Mouse (Mus musculus): ENCODE results near the gene Dkkl1. TPM values are rescaled to one million over a fixed set of nuclear protein-coding genes. Genes with fewer than 3 reads are reported as not detected.
A peak's percentile ranks its signal among the peaks of the same experiment; 100 is the strongest.
"Not testable (repeated sequence)": the region's sequence is repeated elsewhere in the genome, so short reads cannot be mapped to it uniquely, and the experiment has no call there.

Dkkl1 gene
- 1.0 TPM in 2 replicates for polyA plus RNA-seq (2016; fragmentation: Nextera tagmentation; extraction: Ambion mirVana)

DNA sequence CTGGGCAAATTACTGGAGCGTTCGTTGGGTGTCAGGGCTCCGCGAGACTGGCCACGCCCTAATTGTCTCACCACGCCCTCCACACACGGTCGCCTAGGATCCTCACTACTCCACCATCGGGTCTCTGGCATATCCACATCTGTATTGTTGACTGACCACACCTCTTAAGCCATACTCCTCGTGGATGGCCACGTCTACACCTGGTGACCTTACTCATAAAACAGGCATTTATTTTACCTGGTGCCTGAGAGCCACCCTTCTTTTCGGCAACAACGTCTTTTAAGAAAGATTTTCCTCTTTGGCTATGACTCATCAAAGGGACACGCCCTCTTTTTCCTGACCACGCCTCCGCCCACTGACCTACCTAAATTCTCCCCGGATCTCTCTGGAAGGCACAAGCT is at the start of gene Dkkl1:
TSS of gene Dkkl1 (minus strand) at position 297 of the 401 bp plus-strand sequence.
- Histone ChIP-seq H3K4me3 (peak within 1 kb of the TSS; percentile 21), H3K9me3 (no peaks in the 10 kb centered on the region), H3K27me3 (ENCODE audit: poor library complexity, severe bottlenecking) (peaks cover 55% of the 10 kb centered on the region), H3K36me3 (replicated peaks) (peaks cover under 1% of the 10 kb centered on the region), H3K27ac (no peak within 1 kb of the TSS), H3K4me1 (peaks cover 31% of the 10 kb centered on the region)
- no peak for DNase-seq (ENCODE audit: extremely low spot score, low spot score)
- WGBS, result 7% methylated on average over 17 of the region's 17 CpGs

DNA sequence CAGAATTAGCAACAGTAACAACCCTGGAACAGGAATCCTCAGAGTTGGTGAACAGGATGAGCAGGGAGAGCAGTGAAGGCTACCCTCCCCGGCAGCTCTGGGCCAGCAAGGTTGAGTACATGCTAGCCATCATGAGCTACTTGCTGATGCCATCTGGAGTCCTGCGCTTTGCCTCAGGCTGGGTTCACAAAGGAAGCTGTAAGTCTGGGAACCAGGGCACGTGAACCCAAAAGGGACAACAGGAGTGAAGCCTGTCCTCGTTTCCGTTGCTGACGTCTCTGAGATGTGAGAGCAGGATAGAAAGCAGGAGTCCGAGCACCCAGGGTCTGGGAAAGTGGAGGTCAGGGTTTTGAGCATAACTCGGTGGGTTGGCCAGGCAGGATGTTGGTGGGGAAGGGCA is 47.3 kb upstream of the Dkkl1 start:
- Histone ChIP-seq H3K36me3 (replicated peaks) (no peaks in the 10 kb centered on the region), H3K9me3 (no peaks in the 10 kb centered on the region), H3K27me3 (ENCODE audit: poor library complexity, severe bottlenecking) (peaks cover 15% of the 10 kb centered on the region; the same call in 1 of the 2 replicates), H3K4me1 (peaks cover 4% of the 10 kb centered on the region; the same call in 1 of the 2 replicates), H3K4me3 (no peak overlapping the region), H3K27ac (no peak overlapping the region)
- 85% methylated on average over 8 of the region's 8 CpGs for WGBS
- no peak for DNase-seq (ENCODE audit: extremely low spot score, low spot score)

DNA sequence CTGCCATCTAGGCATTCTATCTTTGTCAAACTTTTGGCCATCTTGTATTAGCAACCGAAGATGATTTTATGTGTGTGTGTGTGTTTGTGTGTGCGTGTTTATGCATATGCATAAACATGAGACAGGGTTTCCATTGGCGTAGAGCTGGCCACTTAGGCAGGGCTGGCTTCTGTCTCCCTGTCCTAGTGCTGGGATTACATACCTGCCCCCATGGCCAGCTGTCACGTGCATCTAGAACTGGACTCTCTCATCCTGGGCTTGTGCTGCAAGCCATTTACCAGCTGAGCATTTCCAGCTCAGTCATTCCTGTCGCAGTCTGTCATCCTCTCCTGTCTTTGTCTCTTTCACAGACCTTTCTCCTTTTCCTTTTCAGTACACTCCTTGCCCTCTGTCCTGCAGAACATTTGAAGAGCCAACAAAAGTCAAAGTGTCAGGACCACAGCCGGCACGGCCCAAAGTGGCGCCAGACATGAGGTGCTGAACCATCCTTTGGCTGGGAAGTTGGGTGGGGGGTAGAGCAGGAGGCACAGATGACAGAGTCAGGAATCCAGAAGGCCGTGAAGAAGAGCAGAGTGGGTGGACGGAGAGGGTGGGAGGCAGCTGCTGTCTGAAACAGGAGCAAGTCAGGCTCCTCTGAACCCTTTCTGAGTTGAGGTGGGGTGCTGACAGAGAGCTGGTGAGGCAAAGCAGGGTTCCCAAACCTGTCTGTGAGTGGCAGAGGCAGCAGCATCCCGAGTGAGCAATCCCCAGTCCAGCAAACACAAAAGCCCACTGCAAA is 45.3 kb upstream of the Dkkl1 start:
- no peak overlapping the region for H3K4me3 ChIP-seq
- H3K4me1 ChIP-seq, result peaks cover 5% of the 10 kb centered on the region; the same call in 1 of the 2 replicates
- DNase-seq (ENCODE audit: extremely low spot score, low spot score), result no peak
- no peak overlapping the region for H3K27ac ChIP-seq
- H3K9me3 ChIP-seq, result no peaks in the 10 kb centered on the region
- H3K36me3 ChIP-seq (replicated peaks), result no peaks in the 10 kb centered on the region
- WGBS, result 64% methylated on average over 11 of the region's 11 CpGs
- H3K27me3 ChIP-seq (ENCODE audit: poor library complexity, severe bottlenecking), result peaks cover 15% of the 10 kb centered on the region; the same call in 1 of the 2 replicates

DNA sequence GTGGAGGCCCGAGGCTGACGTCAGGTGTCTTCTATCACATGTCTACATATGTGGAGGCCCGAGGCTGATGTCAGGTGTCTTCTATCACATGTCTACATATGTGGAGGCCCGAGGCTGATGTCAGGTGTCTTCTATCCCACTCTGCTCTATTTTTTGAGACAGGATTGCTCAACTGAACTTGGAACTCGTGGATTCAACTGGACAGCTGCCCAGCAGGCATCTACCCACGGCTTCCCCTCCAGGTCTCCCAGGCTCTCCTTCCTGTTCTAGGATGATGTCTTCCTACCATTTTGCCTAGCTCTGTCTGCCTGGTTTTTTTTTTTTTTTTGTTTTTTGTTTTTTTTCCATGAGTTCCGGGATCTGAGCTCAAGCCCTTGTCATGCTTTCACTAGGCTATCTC is 43.9 kb upstream of the Dkkl1 start:
- 87% methylated on average over 5 of the region's 7 CpGs for WGBS
- H3K27ac ChIP-seq; H3K36me3 ChIP-seq (replicated peaks); H3K4me3 ChIP-seq; H3K27me3 ChIP-seq (ENCODE audit: poor library complexity, severe bottlenecking); H3K4me1 ChIP-seq; DNase-seq (ENCODE audit: extremely low spot score, low spot score); H3K9me3 ChIP-seq: not testable (repeated sequence)

DNA sequence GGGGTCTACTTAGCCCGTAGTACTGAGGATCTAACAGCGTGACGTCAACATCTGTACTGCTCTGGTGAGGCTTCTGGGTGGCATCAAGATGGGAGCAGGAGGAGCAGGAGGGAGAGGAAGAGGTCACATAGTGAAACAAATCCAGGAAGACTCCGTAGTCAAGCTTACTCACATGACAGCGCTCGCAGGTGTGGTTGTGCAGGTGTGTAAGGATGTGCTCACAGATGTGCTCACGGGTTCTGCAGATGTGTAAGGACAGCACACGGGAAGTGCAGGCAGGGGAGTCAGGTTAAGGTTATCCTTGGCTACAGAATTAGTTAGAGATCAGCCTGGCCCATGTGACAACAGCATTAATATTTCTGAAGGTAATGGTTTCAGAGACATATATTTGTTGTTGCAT is 41.9 kb upstream of the Dkkl1 start:
- H3K36me3 ChIP-seq (replicated peaks), result no peaks in the 10 kb centered on the region
- no peak for DNase-seq (ENCODE audit: extremely low spot score, low spot score)
- H3K27ac ChIP-seq, result no peak overlapping the region
- no peaks in the 10 kb centered on the region for H3K9me3 ChIP-seq
- no peaks in the 10 kb centered on the region for H3K27me3 ChIP-seq (ENCODE audit: poor library complexity, severe bottlenecking)
- WGBS, result 93% methylated on average over 8 of the region's 8 CpGs
- peaks cover 5% of the 10 kb centered on the region; the same call in 1 of the 2 replicates for H3K4me1 ChIP-seq
- no peak overlapping the region for H3K4me3 ChIP-seq

DNA sequence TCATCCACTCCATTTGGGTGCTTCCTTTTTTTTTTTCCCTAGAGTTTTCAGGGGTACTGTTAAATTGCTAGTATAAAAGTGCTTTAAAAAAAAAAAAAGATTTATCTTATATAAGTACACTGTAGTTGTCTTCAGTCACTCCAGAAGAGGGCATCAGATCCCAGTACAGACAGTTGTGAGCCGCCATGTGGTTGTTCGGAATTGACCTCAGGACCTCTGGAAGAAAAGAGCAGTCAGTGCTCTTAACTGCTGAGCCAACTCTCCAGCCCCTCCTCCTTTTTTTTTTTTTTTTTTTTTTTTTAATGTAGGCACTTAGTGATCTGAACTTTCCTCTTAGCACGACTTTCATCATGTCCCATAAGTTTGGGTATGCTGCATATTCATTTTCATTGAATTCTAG is 35.7 kb upstream of the Dkkl1 start:
- H3K27ac ChIP-seq, result no peak overlapping the region
- no peak for DNase-seq (ENCODE audit: extremely low spot score, low spot score)

DNA sequence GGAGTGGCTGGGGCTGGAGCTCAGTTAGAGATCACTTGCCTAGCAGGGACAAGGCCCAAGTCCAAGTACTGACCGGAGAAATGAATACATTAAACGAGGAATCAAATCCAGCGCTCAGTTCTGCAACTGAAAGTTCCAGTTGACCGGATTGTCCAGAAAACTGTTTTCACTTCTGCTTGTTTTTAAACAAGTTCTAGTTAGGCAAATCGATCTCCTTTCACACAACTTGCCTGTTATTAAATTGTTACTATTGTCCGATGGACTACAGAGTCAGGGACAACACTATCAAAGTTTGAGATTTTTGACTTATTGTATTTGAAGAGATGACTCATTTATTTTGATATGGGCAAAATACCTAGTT is 29.4 kb upstream of the Dkkl1 start:
- Histone ChIP-seq H3K4me3 (peak overlapping the region; percentile 46; the same call in 1 of the 2 replicates), H3K27ac (peak overlapping the region; percentile 81), H3K4me1 (peaks cover 25% of the 10 kb centered on the region), H3K36me3 (replicated peaks) (no peaks in the 10 kb centered on the region), H3K9me3 (no peaks in the 10 kb centered on the region), H3K27me3 (ENCODE audit: poor library complexity, severe bottlenecking) (peaks cover 59% of the 10 kb centered on the region)
- no peak for DNase-seq (ENCODE audit: extremely low spot score, low spot score)
- WGBS, result 79% methylated on average over 6 of the region's 6 CpGs

More for the DNA sequence above, 35.7 kb upstream of the Dkkl1 start:
- 34% methylated on average over 3 of the region's 3 CpGs for WGBS
- no peak overlapping the region for H3K4me3 ChIP-seq
- H3K36me3 ChIP-seq (replicated peaks), result no peaks in the 10 kb centered on the region
- no peaks in the 10 kb centered on the region for H3K4me1 ChIP-seq
- no peaks in the 10 kb centered on the region for H3K9me3 ChIP-seq
- H3K27me3 ChIP-seq (ENCODE audit: poor library complexity, severe bottlenecking), result no peaks in the 10 kb centered on the region

DNA sequence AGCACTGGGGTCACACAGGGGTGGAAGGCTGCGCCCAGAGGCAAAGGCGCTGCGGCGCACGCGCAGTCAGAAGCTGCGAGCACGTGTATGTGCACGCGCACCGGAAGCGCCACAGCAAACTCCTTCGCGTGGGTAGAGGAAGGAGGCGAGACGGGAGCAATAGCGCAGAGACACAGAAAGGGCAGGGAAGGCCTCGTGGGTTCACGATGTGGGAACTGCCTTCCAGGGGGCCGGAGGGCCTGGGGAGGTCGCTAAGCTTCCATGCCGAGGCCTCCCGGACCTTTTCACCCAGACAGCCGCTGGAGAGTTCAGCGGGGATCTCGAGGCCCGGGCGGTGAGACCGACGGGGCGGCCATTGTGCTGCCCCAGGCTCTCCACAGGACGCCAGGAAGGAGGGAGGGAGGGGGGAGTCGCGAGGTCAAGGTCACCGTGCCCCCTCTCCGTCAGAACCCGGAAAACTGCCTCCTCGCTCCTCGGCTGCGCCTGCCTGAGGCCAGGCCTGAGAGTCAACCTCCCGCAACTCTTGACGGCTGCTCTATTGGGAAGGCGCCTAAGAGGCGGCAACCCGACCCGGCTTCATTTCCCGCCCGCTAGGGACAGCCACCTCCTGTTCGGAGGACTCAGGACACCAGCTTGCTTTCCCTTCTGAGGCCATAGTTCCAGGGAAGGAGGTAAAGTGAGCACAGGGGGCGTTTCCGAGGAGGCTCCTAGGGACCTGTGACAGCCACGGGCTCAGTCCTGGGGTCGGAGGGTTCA is 28.9 kb upstream of the Dkkl1 start, which contains the start of gene Slc6a16:
TSS of gene Slc6a16 (plus strand) at position 453 of the 756 bp plus-strand sequence.
- peaks cover 64% of the 10 kb centered on the region for H3K27me3 ChIP-seq (ENCODE audit: poor library complexity, severe bottlenecking)
- H3K4me3 ChIP-seq, result peak within 1 kb of the TSS; percentile 46
- DNase-seq (ENCODE audit: extremely low spot score, low spot score), result peak; percentile 58
- H3K36me3 ChIP-seq (replicated peaks), result no peaks in the 10 kb centered on the region
- peaks cover 28% of the 10 kb centered on the region for H3K4me1 ChIP-seq
- WGBS, result 11% methylated on average over 53 of the region's 53 CpGs
- H3K27ac ChIP-seq, result peak within 1 kb of the TSS; percentile 81
- no peaks in the 10 kb centered on the region for H3K9me3 ChIP-seq

DNA sequence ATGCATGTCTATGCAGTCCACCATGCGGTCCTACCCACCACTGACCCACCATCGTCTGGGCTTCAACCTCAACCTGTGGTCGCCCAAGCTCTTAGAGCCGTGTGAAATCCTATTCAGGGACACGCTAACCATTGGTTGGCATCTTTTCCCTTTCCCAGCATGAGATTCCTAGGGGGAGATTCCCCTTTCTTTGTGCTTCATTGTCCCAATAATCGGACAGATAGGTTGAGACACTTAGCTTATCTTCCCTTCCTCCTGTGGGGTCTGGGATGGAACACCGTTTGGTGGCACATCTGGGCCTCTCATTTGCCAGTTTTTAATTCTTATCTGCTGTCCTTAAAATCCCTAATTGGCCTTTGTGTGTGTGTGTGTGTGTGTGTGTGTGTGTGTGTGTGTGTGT is 28.2 kb upstream of the Dkkl1 start:
- Histone ChIP-seq H3K4me3 (no peak overlapping the region), H3K27me3 (ENCODE audit: poor library complexity, severe bottlenecking) (peaks cover 70% of the 10 kb centered on the region), H3K36me3 (replicated peaks) (no peaks in the 10 kb centered on the region), H3K27ac (no peak overlapping the region), H3K9me3 (no peaks in the 10 kb centered on the region), H3K4me1 (peaks cover 35% of the 10 kb centered on the region)
- DNase-seq (ENCODE audit: extremely low spot score, low spot score), result no peak
- 76% methylated on average over 7 of the region's 7 CpGs for WGBS

DNA sequence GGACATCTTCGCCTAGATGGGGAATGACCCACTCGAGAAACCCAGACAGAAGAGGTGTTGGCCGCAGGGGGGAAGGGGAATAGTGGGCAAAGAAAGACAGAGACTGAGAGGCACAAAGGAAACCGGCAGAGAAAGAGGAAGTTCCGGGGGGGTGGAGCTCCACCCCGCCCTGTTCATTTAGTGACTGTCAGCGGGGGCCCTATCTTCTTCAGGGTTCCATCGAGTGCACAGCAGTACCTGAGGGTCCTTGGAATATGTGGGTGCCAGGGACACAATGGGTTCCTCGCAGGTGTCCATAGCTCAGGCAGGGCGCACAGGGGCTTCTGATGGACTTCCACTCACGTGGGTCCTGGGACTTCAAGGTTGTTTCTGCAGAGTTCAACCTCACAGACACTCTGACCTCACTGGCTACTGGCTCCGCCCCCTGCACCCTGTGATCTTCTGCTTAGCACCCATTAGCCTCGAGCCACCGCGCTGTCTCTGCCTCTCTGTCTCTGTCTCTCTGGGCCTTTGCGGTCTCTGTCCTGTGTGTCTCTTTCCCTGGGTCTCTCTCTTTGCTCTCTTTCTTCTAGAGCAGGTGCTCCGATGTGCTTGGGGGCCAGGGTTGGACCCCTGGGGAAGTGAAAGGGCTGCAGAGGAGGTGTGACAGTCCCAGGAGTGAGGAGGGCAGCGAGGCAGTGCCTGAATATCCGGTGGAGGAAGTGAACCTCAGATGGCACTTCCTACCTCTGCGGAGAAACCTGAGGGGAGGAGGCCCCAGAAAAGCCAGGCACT is 27.0 kb upstream of the Dkkl1 start, which contains the start of gene Cd37:
TSS of gene Cd37 (minus strand) at position 393 of the 774 bp plus-strand sequence.
- peaks cover 4% of the 10 kb centered on the region for H3K36me3 ChIP-seq (replicated peaks)
- DNase-seq (ENCODE audit: extremely low spot score, low spot score), result no peak
- peaks cover 47% of the 10 kb centered on the region for H3K4me1 ChIP-seq
- peak within 1 kb of the TSS; percentile 3; the same call in 1 of the 2 replicates for H3K4me3 ChIP-seq
- no peaks in the 10 kb centered on the region for H3K9me3 ChIP-seq
- peaks cover 76% of the 10 kb centered on the region for H3K27me3 ChIP-seq (ENCODE audit: poor library complexity, severe bottlenecking)
- H3K27ac ChIP-seq, result no peak within 1 kb of the TSS
- WGBS, result 40% methylated on average over 20 of the region's 20 CpGs

DNA sequence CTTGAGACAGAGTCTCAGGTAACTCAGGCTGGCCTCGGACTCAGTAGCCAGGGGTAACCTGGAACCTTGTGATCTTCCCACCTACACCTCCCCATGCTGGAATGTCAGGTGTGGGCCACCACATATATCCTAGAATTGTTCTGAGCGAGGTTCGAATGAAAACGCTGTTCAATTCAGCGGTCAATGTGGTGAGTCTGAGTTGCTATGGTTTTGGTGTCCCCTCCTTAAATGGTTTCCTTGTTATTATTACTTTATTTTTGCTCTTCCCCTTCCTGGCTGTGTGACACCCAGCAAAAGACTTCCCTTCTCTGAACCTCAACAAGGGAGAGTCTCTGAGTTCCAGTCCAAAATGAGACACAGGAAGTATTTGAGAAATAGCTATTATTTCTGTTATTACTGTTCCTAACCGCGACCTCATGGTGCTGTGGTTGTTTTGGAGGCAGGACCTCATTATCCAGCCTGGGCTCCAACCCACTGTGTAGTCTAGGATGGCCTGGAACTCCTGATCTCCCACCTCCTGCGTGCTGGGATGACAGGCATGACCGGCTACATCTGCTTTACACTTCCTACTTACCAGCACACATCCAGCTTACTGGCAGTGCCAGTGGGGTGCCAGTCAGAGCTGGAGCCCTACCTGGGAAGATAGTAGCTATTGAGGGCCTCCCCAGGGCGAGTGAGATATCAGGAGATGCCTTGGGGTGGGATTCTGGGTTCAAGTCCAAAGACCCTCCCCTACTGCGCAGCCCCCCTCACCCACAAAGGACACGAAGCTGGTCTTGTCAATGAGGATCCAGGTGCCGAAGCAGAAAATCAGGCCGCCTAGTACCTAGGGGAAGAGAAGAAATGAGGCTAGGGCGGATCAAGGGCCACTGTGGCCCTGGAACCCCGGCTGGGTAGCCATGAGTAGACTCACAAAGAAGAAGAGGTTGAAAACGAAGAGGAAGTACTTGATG is 26.1 kb upstream of the Dkkl1 start:
- Histone ChIP-seq H3K4me1 (peaks cover 56% of the 10 kb centered on the region), H3K27me3 (ENCODE audit: poor library complexity, severe bottlenecking) (peaks cover 84% of the 10 kb centered on the region)
- no peak for DNase-seq (ENCODE audit: extremely low spot score, low spot score)

More for the DNA sequence above, 26.1 kb upstream of the Dkkl1 start:
- H3K4me3 ChIP-seq, result peak overlapping the region; percentile 3; the same call in 1 of the 2 replicates
- peaks cover 13% of the 10 kb centered on the region for H3K36me3 ChIP-seq (replicated peaks)
- H3K9me3 ChIP-seq, result no peaks in the 10 kb centered on the region
- H3K27ac ChIP-seq, result no peak overlapping the region
- 77% methylated on average over 17 of the region's 17 CpGs for WGBS

Data from forebrain, embryonic 10.5 days (tissue).